Mouse (Mus musculus) kidney, adult 2 months (tissue): Measurements from ENCODE around the gene Akap1.

Experiments
- CTCF ChIP-seq: fragments of 200-500 bp; conservative IDR thresholded peaks from 2 replicates; pipeline ENCODE4 v1.5.1; 2011; ENCODE audit warnings: low read depth, mild to moderate bottlenecking, control low read depth, low read length, moderate library complexity, mixed read lengths; ENCODE audit not compliant: insufficient read depth, insufficient read length
- POLR2A ChIP-seq: fragments of 200-500 bp; IDR thresholded peaks from one replicate; pipeline ENCODE4 v1.6.1; 2011; ENCODE audit warnings: low read depth, low read length, control low read depth

DNA sequence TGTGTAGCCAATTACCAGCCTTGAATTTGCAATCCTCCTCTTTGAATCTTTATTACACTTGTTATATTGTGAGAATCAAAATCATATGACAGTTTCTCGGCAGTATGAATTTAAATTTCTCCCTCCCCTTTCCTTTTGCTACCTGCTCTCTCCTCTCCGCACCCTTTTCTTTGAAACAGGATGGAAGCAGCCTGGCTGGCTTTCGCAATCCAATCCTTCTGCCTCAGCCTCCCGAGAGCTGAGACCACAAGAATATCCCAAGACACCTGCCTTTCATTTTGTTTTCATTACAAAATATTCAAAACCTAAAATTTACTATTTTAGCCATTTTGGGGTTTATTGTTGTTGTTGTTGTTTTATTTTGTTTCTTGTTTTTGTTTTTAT lies 34.0 kb upstream of the Akap1 start:
- no peak for TF ChIP-seq CTCF
- no peak for TF ChIP-seq POLR2A
